Mouse (Mus musculus) cortical plate, adult 2 months (tissue): ENCODE results near the gene Gucd1.

Experiments used
- CTCF ChIP-seq: fragments of 200-500 bp; IDR thresholded peaks from 2 replicates; pipeline ENCODE4 v1.5.1; 2011; ENCODE audit warnings: mild to moderate bottlenecking, control low read depth, low read length; ENCODE audit not compliant: insufficient read depth; ENCODE audit errors: extremely low read depth
- POLR2A ChIP-seq: fragments of 200-500 bp; IDR thresholded peaks from 2 replicates; pipeline ENCODE4 v1.6.1; 2011; ENCODE audit warnings: mild to moderate bottlenecking, low read length, control low read depth; ENCODE audit not compliant: insufficient read depth; ENCODE audit errors: extremely low read depth

GRCm38 (mm10) chr10:75443017-75443416 lies 74.8 kb downstream of the Gucd1 start:
- no peak for TF ChIP-seq CTCF
- TF ChIP-seq POLR2A, result no peak
